Mouse (Mus musculus) v-Abl transformed pro-B cells (cell line): ENCODE measurements around the gene Lcn6.

Source experiments
- in situ Hi-C, 2 experiments: fragments of 400-800 bp; cut with MboI; formaldehyde crosslinking; loops; one replicate each; pipeline ENCODE4 v1.15.1; 2025; ENCODE audit not compliant: unreplicated experiment in 2 of 2

Gene Lcn6

DNA sequence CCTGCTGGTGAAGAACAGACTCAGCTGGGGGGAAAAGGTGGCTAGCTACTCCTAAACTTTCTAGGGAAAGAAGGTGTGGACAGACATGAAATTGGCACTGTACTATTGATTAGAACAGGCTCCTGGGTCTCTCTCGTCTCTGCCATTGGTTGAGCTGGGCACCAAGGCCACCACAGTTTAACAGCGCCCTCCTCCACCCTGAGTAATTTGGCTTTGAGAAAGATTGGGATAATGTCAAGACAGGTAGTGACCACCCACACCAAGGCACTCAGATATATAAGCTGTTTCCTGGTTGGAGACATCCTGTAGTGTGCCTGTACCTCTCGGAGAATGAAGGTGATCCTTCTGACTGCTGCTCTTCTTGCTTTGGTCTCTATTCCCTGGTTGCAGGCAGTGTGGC lies at the start of gene Lcn6:
Gene Lcn6 (plus strand): TSS at position 301 of the 400 bp plus-strand sequence.
- in situ Hi-C loops, result no loop called here

DNA sequence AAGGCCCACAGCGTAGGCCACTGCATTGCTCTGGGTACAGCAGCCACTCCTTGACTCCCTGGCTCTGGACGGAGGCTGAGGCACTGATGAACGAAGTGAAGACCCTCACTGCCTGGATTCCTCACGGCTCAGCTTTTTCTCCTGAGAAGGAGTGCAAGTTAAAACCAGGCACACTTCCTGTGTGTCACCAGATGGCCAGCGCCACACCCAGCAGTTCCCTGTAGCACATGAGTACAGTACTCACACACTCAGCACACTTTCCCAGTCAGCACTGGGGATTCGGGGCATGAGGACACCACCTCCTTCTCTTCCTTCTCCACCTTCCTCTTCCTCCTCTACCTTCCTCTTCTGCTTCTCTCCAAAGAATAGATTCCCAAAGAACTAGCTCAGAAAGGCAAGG lies 48.8 kb upstream of the Lcn6 start, which contains the start of gene Fcna:
Gene Fcna (minus strand): TSS at position 220 of the 400 bp plus-strand sequence.
- in situ Hi-C loops, result no loop called here

DNA sequence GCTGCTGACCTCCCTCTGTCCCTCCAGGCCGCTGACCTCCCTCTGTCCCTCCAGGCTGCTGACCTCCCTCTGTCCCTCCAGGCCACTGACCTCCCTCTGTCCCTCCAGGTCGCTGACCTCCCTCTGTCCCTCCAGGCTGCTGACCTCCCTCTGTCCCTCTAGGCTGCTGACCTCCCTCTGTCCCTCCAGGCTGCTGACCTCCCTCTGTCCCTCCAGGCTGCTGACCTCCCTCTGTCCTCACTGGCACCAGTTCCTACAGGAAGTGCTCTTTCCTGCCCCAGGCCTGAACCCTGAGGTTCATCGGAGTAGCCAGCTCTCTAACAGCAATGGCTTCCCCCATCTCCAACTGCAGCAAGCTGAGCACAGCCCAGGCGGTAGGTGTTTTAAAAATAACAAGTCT lies 47.8 kb upstream of the Lcn6 start:
- in situ Hi-C loops, result no loop called here

DNA sequence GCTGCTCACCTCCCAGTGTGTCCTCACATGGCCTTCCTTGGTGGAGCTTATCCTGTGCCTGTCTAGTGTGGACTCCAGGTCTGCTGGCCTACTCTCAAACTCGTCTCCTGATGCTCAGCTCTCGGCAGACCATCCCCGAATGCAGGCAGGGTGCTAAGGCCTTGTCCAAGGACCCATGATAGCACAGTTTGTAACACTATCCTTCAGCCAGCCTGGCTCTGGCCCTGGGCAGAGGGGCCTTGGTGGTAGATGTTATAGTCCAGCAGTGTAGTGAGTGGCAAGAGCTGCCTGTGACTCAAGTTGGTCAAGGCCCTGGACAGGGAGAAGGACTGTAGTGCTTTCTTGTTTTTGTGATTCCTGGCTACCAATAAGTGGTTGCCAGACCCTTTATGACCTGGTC lies 43.0 kb upstream of the Lcn6 start:
- in situ Hi-C loops, result no loop called here

DNA sequence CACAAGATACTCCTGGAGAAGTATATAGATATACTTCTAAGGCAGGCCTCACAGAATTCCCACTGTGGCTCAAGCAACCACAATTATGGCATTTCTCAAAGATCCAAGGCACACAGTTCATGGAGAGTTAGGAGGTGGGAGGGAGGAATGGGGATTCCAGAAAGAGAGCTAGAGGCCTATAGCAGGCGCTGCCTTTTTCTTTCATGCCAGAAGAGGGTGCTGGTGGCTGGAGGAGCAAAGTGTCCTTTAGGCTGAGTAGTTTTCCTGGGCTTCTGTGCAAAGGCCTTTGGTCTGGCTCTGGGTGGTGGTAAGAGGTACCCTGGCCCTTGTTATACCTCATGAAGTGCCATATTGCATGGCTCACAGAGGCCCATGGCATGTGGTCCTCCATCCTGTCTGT lies 42.5 kb upstream of the Lcn6 start:
- in situ Hi-C loops, result no loop called here

DNA sequence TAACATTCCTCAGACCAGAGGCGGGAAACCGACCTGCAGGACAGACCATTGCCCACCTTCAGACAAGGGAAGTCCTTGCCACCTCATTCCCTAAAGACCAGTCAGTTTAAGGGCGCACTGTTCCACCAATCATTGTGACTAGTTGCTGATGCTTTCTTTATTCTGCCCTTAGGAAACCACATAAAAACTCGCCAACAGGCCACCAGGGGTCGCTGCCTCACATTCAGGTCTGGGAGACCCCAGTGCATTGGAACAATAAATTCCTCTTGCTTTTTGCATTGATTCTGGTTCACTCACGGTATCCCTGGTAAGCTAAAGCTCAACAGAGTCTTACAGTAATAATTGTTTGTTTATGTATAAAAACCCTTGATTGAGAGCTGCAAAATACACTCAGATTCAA lies 36.7 kb upstream of the Lcn6 start:
- in situ Hi-C loops, result no loop called here

DNA sequence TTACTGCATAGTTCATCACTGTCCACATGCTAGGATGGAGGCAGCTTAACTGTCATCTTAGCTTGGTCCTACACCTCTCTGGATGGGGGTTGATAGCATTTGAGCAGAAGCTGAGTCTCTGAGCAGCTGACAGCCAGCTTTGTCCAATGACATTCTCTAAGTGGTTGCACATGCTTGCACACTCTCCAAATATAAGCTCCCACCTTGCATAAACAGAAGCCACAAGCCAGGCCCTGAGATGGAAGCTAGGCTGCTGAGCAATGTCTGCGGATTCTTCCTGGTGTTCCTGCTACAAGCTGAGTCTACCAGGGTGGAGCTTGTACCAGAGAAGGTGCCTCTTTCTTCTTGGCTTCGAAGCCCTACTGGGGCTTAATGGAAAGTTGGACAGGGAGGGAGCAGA lies 23.7 kb upstream of the Lcn6 start, which contains the start of gene Lcn8:
Gene Lcn8 (plus strand): TSS at position 219 of the 400 bp plus-strand sequence.
- in situ Hi-C loops, result no loop called here

DNA sequence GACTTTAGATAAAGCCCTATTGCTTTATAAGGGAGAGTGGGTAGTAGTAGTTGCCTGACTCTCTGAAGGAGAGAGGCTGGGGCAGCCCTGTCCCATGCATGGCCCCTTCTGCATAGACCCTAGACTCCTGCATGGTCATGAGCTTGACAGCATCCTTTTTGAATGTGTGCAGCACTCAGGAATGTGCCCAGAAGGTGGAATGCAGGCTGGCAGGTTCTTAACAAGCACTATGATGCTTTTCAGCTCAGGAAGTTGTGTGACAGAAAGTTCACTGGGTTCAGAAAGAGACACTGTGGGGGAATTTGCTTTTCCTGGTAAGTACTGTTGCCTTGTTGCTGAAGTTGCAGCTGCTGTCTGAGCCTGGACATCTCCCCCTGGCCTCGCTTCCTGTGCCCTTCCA lies 22.1 kb upstream of the Lcn6 start:
- in situ Hi-C loops, result no loop called here

DNA sequence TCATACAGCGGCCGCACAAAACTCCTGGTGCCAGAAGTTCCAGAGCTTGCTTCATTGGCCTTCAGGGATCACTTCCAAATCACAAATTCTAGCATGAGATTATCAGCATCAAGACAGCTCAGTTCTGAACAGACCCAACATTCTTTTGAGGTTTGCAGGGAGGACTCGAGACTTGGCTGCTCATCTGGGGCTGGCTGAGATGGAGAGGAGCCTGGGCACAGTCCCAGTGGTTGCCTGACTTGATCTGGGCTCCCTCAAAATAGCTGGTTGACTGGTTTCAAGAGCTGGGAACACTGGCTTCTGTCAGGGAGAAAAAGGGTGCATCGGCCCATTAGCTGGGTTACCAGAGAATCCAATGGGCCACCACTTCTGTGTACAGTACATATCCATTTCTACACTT lies 19.9 kb upstream of the Lcn6 start:
- in situ Hi-C loops, result no loop called here

DNA sequence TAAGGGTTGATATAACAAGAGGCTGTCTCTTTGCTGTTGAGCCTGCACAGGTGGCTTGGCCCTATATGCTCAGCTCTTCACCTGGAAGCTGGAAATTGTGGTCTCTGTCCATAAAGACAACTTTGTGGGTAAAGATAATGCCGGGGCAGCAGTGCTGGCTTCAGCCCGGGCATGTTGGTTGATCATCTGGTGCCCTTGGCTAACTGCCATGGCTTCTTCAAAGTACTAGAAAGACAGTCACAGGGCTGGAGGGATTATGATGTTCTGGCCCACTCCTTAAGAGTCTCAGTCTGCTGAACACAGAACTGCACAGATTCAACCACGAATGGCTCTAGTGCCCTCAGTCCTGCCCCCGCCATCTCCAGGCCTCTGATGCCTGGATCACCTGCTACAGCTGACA lies 19.3 kb upstream of the Lcn6 start:
- in situ Hi-C loops, result no loop called here

DNA sequence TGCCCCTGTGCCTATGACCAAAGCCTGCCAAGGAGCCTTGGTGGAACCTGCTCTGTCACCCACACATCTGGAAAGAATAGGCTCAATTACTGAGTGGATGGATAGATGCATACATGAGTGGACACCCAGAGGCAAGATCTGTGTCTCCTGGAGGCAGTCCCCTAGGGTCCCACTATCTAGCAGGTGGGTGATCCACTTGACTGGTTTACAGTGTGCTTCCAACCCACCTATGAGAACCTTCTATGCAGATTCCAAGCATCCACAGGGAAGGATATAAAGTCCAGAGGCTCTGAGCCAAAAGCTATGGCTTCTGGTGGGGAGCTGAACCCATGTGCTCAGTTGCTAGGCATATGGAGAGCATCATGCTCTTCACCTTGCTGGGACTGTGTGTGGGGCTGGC lies 18.9 kb upstream of the Lcn6 start, which contains the start of gene Lcn5:
Gene Lcn5 (plus strand): TSS at position 301 of the 400 bp plus-strand sequence.
- in situ Hi-C loops, result no loop called here

DNA sequence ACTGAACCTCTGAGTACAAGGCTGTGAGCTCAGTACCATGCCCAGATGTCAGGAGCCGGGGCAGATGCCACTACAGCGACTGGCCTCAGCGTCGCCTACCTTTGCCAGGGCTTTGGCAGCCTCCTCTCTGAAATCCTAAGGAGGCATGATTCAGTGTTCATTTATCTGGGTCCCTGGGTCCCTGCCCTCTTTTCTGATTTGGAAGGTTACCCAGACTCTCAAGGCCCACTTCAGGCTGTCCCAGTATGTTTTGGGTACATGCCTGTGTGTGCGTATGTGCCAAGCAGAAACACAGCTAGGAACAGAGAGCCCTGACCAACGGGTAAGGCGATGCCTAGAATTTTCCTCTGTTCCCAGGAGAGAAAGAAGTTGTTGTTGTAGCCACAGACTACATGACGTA lies 16.3 kb upstream of the Lcn6 start:
- in situ Hi-C loops, result loop anchor here (5.0 to 10.0 kb wide), 2 partner anchors 177 to 255 kb away; no protein-coding TSS in a partner anchor

DNA sequence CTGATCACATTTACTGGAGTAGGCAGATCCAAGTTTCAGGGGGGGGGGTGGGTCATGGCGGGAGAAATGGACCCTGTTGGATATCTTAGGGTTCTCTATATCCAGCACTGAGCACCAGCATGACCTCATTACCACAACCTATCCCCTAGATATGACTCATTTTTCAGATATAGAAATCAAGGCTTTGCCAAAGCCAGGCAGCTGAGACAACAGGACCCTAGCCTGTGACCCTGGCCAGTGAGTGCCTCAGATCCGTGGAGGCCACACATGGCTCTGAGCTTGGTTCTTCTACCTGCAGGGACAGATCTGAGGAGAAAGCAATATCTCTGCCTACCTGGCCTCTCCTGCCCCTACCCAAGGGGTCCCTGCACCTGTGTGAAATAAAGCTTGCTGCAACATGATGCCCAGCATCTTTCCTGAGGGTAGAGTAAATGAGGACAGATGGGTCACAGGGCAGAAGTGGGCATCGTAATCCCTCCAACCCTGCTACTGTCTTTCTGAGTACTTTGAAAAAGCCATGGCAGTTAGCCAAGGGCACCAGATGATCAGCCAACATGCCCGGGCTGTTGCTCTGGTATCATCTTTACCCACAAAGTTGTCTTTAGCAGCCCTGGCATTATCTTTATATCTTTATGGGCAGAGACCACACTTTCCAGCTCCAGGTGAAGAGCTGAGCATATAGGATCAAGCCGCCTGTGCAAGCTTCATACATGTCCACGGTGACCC lies 15.2 kb upstream of the Lcn6 start:
- in situ Hi-C loops, result loop anchor here (5.0 to 10.0 kb wide), 2 partner anchors 176 to 253 kb away; no protein-coding TSS in a partner anchor

DNA sequence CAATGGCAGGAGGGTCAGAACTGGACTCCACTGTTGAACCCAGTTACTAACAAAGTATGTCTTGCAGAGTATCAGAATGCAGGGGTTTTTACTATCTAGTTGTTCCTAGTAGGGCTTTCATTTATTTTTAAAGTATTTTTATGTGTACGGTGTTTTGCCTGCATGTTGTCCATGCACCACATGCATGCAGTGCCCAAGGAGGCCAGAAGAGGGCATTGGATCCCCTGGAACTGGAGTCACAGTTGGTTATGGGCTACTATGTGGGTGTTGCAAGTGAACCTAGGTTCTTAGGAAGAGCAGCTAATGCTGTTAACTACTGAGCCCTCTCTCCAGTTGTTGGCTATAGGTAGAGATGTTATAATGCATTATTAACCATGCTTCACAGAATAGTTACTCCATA lies 13.1 kb upstream of the Lcn6 start:
- in situ Hi-C loops, result loop anchor here (5.0 to 10.0 kb wide), 2 partner anchors 174 to 251 kb away; no protein-coding TSS in a partner anchor

DNA sequence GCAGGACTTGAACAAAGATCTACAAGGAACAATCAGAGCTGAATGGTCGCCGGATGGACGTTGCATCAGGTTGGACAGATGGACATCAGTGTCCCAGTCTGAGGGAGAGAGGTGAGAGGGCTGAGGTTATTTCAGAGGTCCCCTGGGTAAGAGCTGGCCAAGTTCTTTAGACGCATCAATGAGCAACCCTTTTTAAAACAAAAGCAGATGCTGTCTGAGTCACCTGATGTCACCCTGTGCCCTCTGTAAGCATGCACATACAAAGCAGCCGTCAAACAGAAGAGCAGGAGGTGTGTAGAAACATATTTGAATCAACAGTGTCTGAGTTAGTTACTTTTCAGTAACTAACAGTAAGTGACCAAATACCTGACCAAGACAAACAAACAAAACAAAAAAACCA lies 12.5 kb upstream of the Lcn6 start:
- in situ Hi-C loops, result loop anchor here (5.0 to 10.0 kb wide), 2 partner anchors 173 to 251 kb away; no protein-coding TSS in a partner anchor

DNA sequence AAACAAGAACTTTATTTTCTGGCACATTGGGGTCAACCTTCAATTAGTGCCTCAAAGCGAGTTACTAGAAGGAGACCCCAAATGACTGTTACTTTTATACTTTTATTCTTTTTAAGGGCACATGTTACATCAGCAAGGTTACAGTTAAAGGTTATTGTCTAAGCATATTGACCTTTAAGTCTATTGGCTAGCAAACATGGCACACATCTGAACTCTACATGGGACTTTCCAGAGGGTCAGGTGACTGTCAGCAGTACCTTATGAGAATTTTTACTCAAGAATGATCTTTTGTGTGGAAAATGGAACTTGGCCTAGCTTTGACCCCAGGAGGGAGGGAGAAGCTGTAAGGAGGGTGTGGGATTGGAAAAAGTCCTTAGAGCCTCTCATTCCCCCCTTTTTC lies 10.1 kb upstream of the Lcn6 start:
- in situ Hi-C loops, result loop anchor here (5.0 to 10.0 kb wide), 2 partner anchors 161 to 248 kb away; no protein-coding TSS in a partner anchor

DNA sequence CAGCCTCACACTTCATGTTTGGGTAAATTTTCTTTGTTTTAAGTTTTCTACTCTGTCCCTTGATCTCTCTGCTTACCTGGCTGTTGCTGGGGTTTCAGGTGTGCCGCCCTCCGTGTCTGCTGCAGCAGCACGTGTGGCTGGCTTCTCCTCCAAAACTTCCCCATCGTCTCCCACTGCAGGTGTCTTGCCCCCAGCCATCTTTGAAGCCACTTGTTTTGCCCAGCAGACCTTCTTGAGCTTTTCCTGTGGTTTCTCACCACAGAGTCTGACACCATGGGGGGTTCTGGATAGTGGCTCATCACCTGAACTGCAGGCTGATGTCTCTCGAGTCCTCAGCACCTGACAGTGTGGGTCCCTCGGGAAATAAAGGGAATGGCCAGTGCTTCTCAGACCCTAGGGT lies 3.0 kb downstream of the Lcn6 start:
- in situ Hi-C loops, result no loop called here

DNA sequence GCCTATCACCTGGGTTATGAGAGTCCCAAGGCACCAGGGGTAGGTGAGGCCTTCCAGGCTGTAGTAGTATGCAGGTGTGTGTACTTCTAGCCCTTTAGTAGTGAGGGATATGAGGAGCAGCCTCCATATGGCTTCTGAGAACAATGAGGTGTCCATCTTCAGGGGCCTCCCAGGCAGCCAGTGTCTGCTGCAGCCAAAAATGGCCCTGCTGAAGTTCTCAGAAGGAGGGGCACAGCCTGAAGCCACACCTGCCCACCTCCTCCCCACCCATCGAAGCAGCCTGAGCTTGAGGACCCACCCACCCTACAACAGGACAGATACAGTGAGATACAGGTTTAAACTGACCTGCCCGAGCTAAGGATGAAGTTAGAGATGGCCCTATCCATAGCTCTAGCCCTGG lies 5.8 kb downstream of the Lcn6 start, which contains the start of gene Lcn10:
Gene Lcn10 (plus strand): TSS at position 301 of the 400 bp plus-strand sequence.
- in situ Hi-C loops, result no loop called here

DNA sequence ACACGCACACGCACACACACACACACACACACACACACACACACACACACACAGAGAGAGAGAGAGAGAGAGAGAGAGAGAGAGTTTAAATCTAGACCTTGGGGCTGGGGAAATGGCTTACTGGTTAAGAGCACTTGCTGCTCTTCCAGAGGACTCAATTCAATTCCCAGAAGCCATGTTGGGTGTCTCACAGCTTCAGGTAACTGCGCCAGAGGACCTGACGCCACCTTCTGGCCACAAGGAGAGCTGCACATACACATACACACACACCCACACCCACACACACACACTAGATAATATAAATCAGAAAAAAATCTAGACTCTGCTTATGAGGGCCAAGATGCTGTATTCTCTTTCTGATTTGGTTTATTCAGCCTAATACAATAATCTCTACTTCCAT lies 10.4 kb downstream of the Lcn6 start:
- in situ Hi-C loops, result no loop called here

DNA sequence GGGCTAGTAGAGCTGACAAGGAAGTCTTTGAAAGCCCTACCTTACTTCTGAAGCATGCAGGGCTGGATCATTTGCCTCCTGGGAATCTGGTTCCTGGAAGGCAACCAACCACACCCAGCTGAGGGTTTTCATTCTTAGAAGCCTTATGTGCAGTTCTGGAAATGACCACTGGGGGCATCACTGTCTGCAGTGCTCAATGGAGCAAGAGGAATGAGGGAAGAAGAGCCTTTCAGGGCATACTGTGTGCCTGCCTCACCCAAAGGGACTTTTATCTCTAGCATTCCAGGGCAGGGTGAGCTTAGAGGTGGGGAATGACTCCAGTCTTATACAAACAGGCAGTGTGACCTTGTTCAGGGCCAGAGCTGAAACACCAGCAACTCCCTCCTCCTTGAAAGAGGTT lies 18.0 kb downstream of the Lcn6 start:
- in situ Hi-C loops, result no loop called here

DNA sequence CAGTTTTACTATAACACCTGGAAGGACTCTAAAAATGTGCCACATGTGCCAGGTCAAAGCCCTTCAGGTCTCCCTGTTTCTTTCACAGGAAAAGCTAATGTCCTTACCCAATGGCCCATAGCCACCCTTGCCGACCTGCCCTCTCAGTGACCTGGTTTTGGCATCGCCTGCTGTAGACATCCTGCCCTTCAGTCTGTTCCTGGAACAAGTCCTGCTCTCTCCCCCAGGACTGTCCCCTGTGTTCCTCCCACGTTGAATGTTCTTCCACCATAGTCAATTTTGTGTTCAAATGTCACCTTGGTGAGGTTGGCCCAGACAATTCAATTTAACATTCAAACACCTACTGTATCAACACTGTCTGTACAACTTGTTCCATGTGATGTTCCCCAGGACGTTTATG lies 20.4 kb downstream of the Lcn6 start:
- in situ Hi-C loops, result no loop called here

DNA sequence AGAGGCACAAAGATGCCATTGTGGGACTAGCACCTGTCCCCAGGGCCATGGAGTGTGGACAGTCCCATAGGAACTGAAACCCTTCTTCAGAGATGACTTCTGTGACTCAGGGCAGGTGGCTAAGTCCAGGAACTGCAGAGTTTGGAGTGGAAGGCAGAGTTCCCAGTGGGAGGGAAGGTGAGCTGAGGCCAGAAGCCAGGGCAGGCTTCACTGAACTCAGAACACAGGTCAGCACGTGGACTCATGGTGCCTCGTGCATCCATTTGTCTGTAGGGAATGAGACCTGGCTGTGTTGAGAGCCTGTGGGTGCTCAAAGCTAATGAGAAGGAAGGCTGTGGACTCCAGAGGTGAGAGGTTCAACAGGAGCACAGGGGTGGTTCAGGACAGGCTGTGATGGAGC lies 22.1 kb downstream of the Lcn6 start:
- in situ Hi-C loops, result no loop called here
